In genomic region chr3:51660060-51660459, GRCm38 (mm10) we compare ENCODE assay signal across 13 mouse cellular contexts. TPM values are rescaled to one million over a fixed set of nuclear protein-coding genes. Genes with fewer than 3 reads are reported as not detected.
DNase-seq lines count a peak whose midpoint lies in the region; ATAC-seq and TF ChIP-seq lines count a peak whose summit lies in the region.
"Had no signal": no experiment of that assay in that cellular context is flagged by ENCODE, and none has a peak within 500 bp of the region (broad histone marks: within the 10 kb centered on the region; RNA-seq: fewer than 3 reads in every experiment).

Mgst2 (plus strand) TSS chr3:51660360.

- no peak within 1 kb of the TSS for H3K9ac ChIP-seq in heart, postnatal 0 days (replicated peaks; ENCODE audit: low read depth, low read length)
- no peak within 1 kb of the TSS for H3K9ac ChIP-seq in heart, adult 2 months (ENCODE audit: low read depth, low read length)
- H3K9ac ChIP-seq in intestine, embryonic 14.5 days (ENCODE audit: low read length): no peak within 1 kb of the TSS
- H3K9ac ChIP-seq: neural tube, embryonic 12.5 days had no signal

- peaks cover 22% of the 10 kb centered on the region for H3K4me1 ChIP-seq in heart, postnatal 0 days (ENCODE audit: control insufficient read depth, insufficient read depth)
- H3K4me1 ChIP-seq in heart, adult 2 months (ENCODE audit: control insufficient read depth, insufficient read depth, low read length): no peaks in the 10 kb centered on the region
- H3K4me1 ChIP-seq in intestine, embryonic 14.5 days (replicated peaks; ENCODE audit: control insufficient read depth, insufficient read depth, low read length): peaks cover 11% of the 10 kb centered on the region
- H3K4me1 ChIP-seq: neural tube, embryonic 12.5 days had no signal

- H3K9me3 ChIP-seq in heart, postnatal 0 days (replicated peaks; ENCODE audit: control insufficient read depth, low read length): no peaks in the 10 kb centered on the region
- no peaks in the 10 kb centered on the region for H3K9me3 ChIP-seq in intestine, embryonic 14.5 days (ENCODE audit: control insufficient read depth, low read length)
- H3K9me3 ChIP-seq: neural tube, embryonic 12.5 days had no signal

- TF ChIP-seq EP300 in heart, postnatal 0 days (IDR thresholded peaks at IDR 0.05; ENCODE audit: low read depth): no peak
- TF ChIP-seq EP300 in heart, adult 2 months (IDR thresholded peaks at IDR 0.05; ENCODE audit: insufficient read depth, low read depth, low read length): no peak

- no peak within 1 kb of the TSS for H3K27ac ChIP-seq in heart, postnatal 0 days (ENCODE audit: low read depth)
- no peak within 1 kb of the TSS for H3K27ac ChIP-seq in heart, adult 2 months
- 0 out of 2 replicates have a peak within 1 kb of the TSS, but pooled peaks have one; percentile 1 for H3K27ac ChIP-seq in intestine, embryonic 14.5 days (ENCODE audit: low read depth)
- H3K27ac ChIP-seq: left cerebral cortex, adult 2 months; neural tube, embryonic 12.5 days had no signal

- TF ChIP-seq CTCF in heart, postnatal 0 days (IDR thresholded peaks at IDR 0.05; ENCODE audit: low read depth): no peak
- no peak for TF ChIP-seq CTCF in heart, adult 2 months (IDR thresholded peaks at IDR 0.05)

- TF ChIP-seq POLR2A in heart, adult 2 months (IDR thresholded peaks at IDR 0.05; ENCODE audit: insufficient read depth, low read depth, low read length): no peak

- ATAC-seq in heart, postnatal 0 days (ENCODE audit: insufficient read depth, low read depth): no peak
- ATAC-seq in intestine, embryonic 14.5 days (replicated peaks; ENCODE audit: low FRiP score, low TSS enrichment, low read depth): no peak
- ATAC-seq in neutrophil, adult 5-6 weeks (ENCODE audit: extremely low read depth, insufficient number of reproducible peaks, low FRiP score, poor library complexity, severe bottlenecking): no peak

- intact Hi-C loops in heart, adult 2 months (cut with DNase I): no loop called here

- H3K36me3 ChIP-seq in heart, postnatal 0 days (replicated peaks; ENCODE audit: control insufficient read depth, insufficient read depth, low read length): no peaks in the 10 kb centered on the region
- H3K36me3 ChIP-seq in heart, adult 2 months (ENCODE audit: control insufficient read depth, insufficient read depth, low read length): no peaks in the 10 kb centered on the region
- H3K36me3 ChIP-seq in intestine, embryonic 14.5 days (ENCODE audit: control insufficient read depth, insufficient read depth, low read length): no peaks in the 10 kb centered on the region
- H3K36me3 ChIP-seq: neural tube, embryonic 12.5 days had no signal

- no peak for DNase-seq in heart, postnatal 0 days (ENCODE audit: low spot score)
- DNase-seq in heart, adult 2 months: no peak
- no peak for DNase-seq in adrenal gland, adult 18-20 months (ENCODE audit: low spot score in 2 of 2)
- no peak for DNase-seq in intestine, embryonic 14.5 days (ENCODE audit: low spot score)
- no peak for DNase-seq in gastrocnemius, postnatal 25 days
- no peak for DNase-seq in urinary bladder, adult 18-20 months (ENCODE audit: low spot score in 2 of 2)
- DNase-seq in c-Kit-positive CD71-positive TER-119-positive erythroid progenitor cells, embryonic 14.5 days (ENCODE audit: low spot score): no peak
- DNase-seq: B cell, adult 2 months; cerebellum, postnatal 10 days; kidney, adult 18-20 months had no signal

- 73% methylated on average over 4 of the region's 4 CpGs for WGBS in heart, postnatal 0 days
- WGBS in heart, adult 2 months: 87% methylated on average over 4 of the region's 4 CpGs
- WGBS in intestine, embryonic 14.5 days: 54% methylated on average over 4 of the region's 4 CpGs

- no peaks in the 10 kb centered on the region for H3K27me3 ChIP-seq in heart, postnatal 0 days (ENCODE audit: control insufficient read depth, insufficient read depth, low read length)
- H3K27me3 ChIP-seq in heart, adult 2 months (ENCODE audit: control insufficient read depth, insufficient read depth, low read length): no peaks in the 10 kb centered on the region
- no peaks in the 10 kb centered on the region for H3K27me3 ChIP-seq in intestine, embryonic 14.5 days (replicated peaks; ENCODE audit: control insufficient read depth, insufficient read depth, low read length)
- H3K27me3 ChIP-seq: neural tube, embryonic 12.5 days had no signal

- H3K4me3 ChIP-seq in heart, postnatal 0 days (ENCODE audit: low read depth, low read length): peak within 1 kb of the TSS; percentile 0; the same call in 1 of the 2 replicates
- H3K4me3 ChIP-seq in heart, adult 2 months: no peak within 1 kb of the TSS
- H3K4me3 ChIP-seq in intestine, embryonic 14.5 days (ENCODE audit: low read depth, low read length): no peak within 1 kb of the TSS
- H3K4me3 ChIP-seq: left cerebral cortex, adult 2 months; neural tube, embryonic 12.5 days had no signal

- no peak within 1 kb of the TSS for H3K4me2 ChIP-seq in heart, postnatal 0 days (ENCODE audit: low read depth, low read length)
- no peak within 1 kb of the TSS for H3K4me2 ChIP-seq in intestine, embryonic 14.5 days (ENCODE audit: low read length)
- H3K4me2 ChIP-seq: neural tube, embryonic 12.5 days had no signal

- no peaks in the 10 kb centered on the region for H3K79me2 ChIP-seq in heart, adult 2 months (replicated peaks; ENCODE audit: control insufficient read depth, insufficient read depth, low read length)

RNA-seq across cellular contexts. Expression of gene Mgst2, which starts in this region (rescaled TPM):
- 3.2 and 16.5 TPM in 2 replicates for total RNA-seq in heart, postnatal 0 days (2014; rRNA removed; ENCODE audit: low replicate concordance)
- 8.7 and 9.4 TPM in 2 replicates for polyA plus RNA-seq in heart, postnatal 0 days (2015; fragmentation: Nextera tagmentation; extraction: Ambion mirVana)
- total RNA-seq in heart, adult 2 months (2021): under 1 TPM; 0.43 to 0.60 TPM
- polyA plus RNA-seq in heart, adult 2 months (2012; rRNA removed): 0.06 and 1.4 TPM in 2 replicates
- 100 to 1,000 TPM; 102 to 181 TPM for total RNA-seq in adrenal gland, adult 18-20 months (2021)
- 13.8 and 15.5 TPM in 2 replicates for polyA plus RNA-seq in intestine, embryonic 14.5 days (2014; fragmentation: Nextera tagmentation; extraction: Ambion mirVana)
- total RNA-seq in neutrophil, adult 5-6 weeks (2017): 19.1 and 22.7 TPM in 2 replicates
- total RNA-seq in gastrocnemius, postnatal 25 days (2021): under 1 TPM; 0.80 to 0.87 TPM
- total RNA-seq: left cerebral cortex, adult 2 months had no signal
